Mouse (Mus musculus): ENCODE results near the gene Gabrd. TPM values are rescaled to one million over a fixed set of nuclear protein-coding genes. Genes with fewer than 3 reads are reported as not detected.

Gene Gabrd
- polyA plus RNA-seq, 1 experiment from 2014 or later: not detected

DNA sequence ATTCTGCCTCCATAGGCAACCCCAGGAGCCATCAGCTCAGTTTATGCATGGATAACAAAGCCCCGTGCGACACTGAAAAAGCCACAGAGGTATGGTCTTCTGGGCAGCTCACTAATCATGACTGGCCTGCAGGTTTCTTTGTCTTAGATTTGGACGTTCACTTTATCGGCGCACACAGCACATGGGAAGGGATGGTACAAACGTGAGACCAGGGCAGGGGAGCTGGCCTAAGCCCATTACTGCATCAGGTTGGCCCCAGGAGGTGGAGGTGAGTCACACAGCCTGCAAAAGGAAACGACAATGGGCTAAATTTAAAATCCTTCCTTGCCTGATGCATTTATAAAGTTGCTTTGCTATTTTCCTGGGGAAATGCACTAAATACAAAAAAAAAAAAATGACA lies 3.2 kb upstream of the Gabrd start:
- Histone ChIP-seq H3K4me2 (ENCODE audit: low read depth) (no peak overlapping the region), H3K27ac (ENCODE audit: low read depth, low read length) (no peak overlapping the region), H3K9me3 (ENCODE audit: control insufficient read depth, low read length) (no peaks in the 10 kb centered on the region), H3K27me3 (ENCODE audit: control insufficient read depth, insufficient read depth, low read length) (peaks cover 33% of the 10 kb centered on the region), H3K36me3 (ENCODE audit: control insufficient read depth, insufficient read depth, low read length) (no peaks in the 10 kb centered on the region), H3K9ac (ENCODE audit: low read length) (no peak overlapping the region), H3K4me1 (ENCODE audit: control insufficient read depth, insufficient read depth, low read length) (no peaks in the 10 kb centered on the region), H3K4me3 (ENCODE audit: low read depth, low read length) (no peak overlapping the region)
- ATAC-seq (ENCODE audit: insufficient read depth, low FRiP score, low TSS enrichment) (no peak), DNase-seq (ENCODE audit: low spot score) (no peak)
- 70% methylated on average over 7 of the region's 7 CpGs for WGBS

DNA sequence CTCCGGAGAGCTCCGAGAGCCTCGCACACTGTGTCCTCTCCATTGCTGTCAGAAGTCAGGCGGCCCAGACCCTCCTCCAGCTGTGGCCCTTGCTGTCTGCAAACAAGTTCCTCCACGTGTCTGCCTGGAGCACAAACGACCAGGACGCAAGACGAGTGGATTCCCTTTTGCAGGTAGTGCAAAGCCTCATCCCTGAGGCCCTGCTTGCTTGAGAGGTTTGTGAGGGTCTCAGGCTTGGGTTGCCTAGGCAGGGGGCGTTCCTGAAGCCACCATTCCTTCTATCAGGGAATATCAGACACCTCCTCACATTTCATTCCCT lies 269 bp upstream of the Gabrd start:
- 5% methylated on average over 9 of the region's 9 CpGs for whole genome bisulfite sequencing
- no peak overlapping the region for H3K27ac ChIP-seq (ENCODE audit: low read depth, low read length)
- peak overlapping the region; percentile 24 for H3K4me3 ChIP-seq (ENCODE audit: low read depth, low read length)
- no peaks in the 10 kb centered on the region for H3K36me3 ChIP-seq (ENCODE audit: control insufficient read depth, insufficient read depth, low read length)
- peaks cover 36% of the 10 kb centered on the region for H3K27me3 ChIP-seq (ENCODE audit: control insufficient read depth, insufficient read depth, low read length)
- no peaks in the 10 kb centered on the region for H3K4me1 ChIP-seq (ENCODE audit: control insufficient read depth, insufficient read depth, low read length)
- peak overlapping the region; percentile 54 for H3K4me2 ChIP-seq (ENCODE audit: low read depth)
- ATAC-seq (ENCODE audit: insufficient read depth, low FRiP score, low TSS enrichment) (no peak), DNase-seq (ENCODE audit: low spot score) (no peak)
- no peak overlapping the region for H3K9ac ChIP-seq (ENCODE audit: low read length)
- no peaks in the 10 kb centered on the region for H3K9me3 ChIP-seq (ENCODE audit: control insufficient read depth, low read length)

DNA sequence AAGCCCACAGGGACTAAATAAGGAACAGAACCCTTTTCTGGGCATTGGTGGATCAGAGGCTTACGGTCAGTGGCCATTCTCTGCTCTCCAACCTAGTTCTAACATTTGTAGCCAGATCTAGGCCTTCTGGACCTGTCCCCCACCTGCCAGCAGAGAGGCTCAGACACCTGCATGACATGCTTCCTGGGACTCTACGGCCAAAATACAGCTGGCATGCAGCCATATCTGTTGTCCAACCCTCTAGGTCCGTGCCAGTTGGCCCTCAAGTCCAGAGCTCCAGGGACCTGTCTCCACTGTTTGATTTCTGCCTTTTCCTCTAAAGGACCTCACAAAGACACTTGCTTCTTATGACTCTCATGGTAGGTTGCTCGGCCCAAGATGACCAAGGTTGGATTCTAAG lies 1.2 kb downstream of the Gabrd start:
- Histone ChIP-seq H3K4me1 (ENCODE audit: control insufficient read depth, insufficient read depth, low read length) (no peaks in the 10 kb centered on the region), H3K9me3 (ENCODE audit: control insufficient read depth, low read length) (no peaks in the 10 kb centered on the region), H3K27ac (ENCODE audit: low read depth, low read length) (no peak overlapping the region), H3K4me3 (ENCODE audit: low read depth, low read length) (no peak overlapping the region), H3K9ac (ENCODE audit: low read length) (no peak overlapping the region), H3K27me3 (ENCODE audit: control insufficient read depth, insufficient read depth, low read length) (peaks cover 36% of the 10 kb centered on the region), H3K4me2 (ENCODE audit: low read depth) (no peak overlapping the region), H3K36me3 (ENCODE audit: control insufficient read depth, insufficient read depth, low read length) (no peaks in the 10 kb centered on the region)
- DNase-seq (ENCODE audit: low spot score) (no peak), ATAC-seq (ENCODE audit: insufficient read depth, low FRiP score, low TSS enrichment) (no peak)
- 87% methylated on average over 4 of the region's 4 CpGs for WGBS

DNA sequence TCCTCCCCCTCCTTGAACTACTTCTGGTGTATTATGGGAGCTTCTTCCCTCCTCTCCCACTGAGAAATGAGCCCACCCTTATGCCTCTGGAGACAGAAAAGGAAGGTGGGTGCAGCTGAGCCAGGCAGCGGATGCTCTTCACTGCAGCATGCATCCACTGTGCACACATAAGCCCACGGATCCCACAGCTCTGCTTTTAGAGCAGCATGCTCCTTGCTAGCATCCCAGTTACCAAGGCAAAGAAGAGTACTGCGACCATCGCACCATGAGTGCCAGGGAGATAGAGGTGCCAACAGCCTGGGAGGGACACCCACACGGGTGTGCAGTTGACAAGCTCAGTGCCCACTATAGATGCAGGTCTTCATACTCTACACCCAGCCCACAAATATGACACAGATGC lies 2.4 kb downstream of the Gabrd start:
- Histone ChIP-seq H3K9me3 (ENCODE audit: control insufficient read depth, low read length) (no peaks in the 10 kb centered on the region), H3K36me3 (ENCODE audit: control insufficient read depth, insufficient read depth, low read length) (no peaks in the 10 kb centered on the region), H3K9ac (ENCODE audit: low read length) (no peak overlapping the region), H3K4me3 (ENCODE audit: low read depth, low read length) (no peak overlapping the region), H3K27ac (ENCODE audit: low read depth, low read length) (no peak overlapping the region), H3K4me1 (ENCODE audit: control insufficient read depth, insufficient read depth, low read length) (no peaks in the 10 kb centered on the region), H3K4me2 (ENCODE audit: low read depth) (no peak overlapping the region), H3K27me3 (ENCODE audit: control insufficient read depth, insufficient read depth, low read length) (peaks cover 36% of the 10 kb centered on the region)
- ATAC-seq (ENCODE audit: insufficient read depth, low FRiP score, low TSS enrichment): no peak
- DNase-seq (ENCODE audit: low spot score): no peak
- 83% methylated on average over 5 of the region's 5 CpGs for whole genome bisulfite sequencing

DNA sequence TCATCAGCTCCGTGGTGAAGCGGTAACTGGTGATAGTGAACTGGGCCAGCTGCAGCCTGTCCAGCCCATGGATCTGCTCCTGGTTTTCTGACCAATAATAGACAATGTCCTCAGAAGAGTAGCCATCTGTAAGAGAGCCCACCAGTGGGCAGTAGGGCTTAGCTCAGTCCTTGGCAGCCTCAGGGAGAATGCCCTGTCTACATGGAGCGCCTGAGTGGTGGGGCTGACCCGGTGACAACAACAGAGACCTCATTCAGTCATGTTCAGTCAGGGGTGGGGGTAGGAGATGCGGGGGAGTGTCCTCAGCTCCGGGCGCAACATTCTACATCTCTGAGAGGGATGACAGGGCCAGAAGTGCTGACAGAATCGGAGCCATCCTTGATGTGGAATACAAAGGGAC lies 10.7 kb downstream of the Gabrd start:
- Histone ChIP-seq H3K27ac (ENCODE audit: low read depth, low read length) (no peak overlapping the region), H3K4me1 (ENCODE audit: control insufficient read depth, insufficient read depth, low read length) (peaks cover 3% of the 10 kb centered on the region; the same call in 1 of the 2 replicates), H3K4me2 (ENCODE audit: low read depth) (no peak overlapping the region), H3K9me3 (ENCODE audit: control insufficient read depth, low read length) (no peaks in the 10 kb centered on the region), H3K9ac (ENCODE audit: low read length) (no peak overlapping the region), H3K36me3 (ENCODE audit: control insufficient read depth, insufficient read depth, low read length) (no peaks in the 10 kb centered on the region), H3K27me3 (ENCODE audit: control insufficient read depth, insufficient read depth, low read length) (no peaks in the 10 kb centered on the region), H3K4me3 (ENCODE audit: low read depth, low read length) (no peak overlapping the region)
- 83% methylated on average over 8 of the region's 8 CpGs for WGBS
- DNase-seq (ENCODE audit: low spot score): no peak
- no peak for ATAC-seq (ENCODE audit: insufficient read depth, low FRiP score, low TSS enrichment)

DNA sequence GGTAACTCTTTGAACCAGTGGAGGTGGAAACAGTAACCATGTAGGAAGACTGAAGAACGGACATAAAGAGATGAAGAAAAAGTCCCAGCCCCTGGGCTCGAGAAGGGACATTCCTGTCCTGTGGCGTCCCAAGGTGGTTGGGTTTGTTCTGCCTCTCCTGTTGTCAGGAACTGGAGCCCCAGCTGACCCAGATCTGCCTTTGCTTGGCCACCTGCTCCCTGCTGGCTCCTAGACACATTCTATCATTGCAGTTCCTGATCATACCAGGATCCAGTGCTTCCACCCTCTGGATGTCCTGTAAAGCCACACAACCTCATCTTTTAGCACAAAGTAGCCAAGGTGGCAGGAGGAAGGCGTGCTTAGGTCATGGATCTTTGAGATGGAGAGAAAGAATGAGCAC lies 14.6 kb downstream of the Gabrd start:
- DNase-seq (ENCODE audit: low spot score): no peak
- Histone ChIP-seq H3K4me1 (ENCODE audit: control insufficient read depth, insufficient read depth, low read length) (peaks cover 3% of the 10 kb centered on the region; the same call in 1 of the 2 replicates), H3K4me3 (ENCODE audit: low read depth, low read length) (no peak overlapping the region), H3K4me2 (ENCODE audit: low read depth) (no peak overlapping the region), H3K27me3 (ENCODE audit: control insufficient read depth, insufficient read depth, low read length) (no peaks in the 10 kb centered on the region), H3K9me3 (ENCODE audit: control insufficient read depth, low read length) (no peaks in the 10 kb centered on the region), H3K36me3 (ENCODE audit: control insufficient read depth, insufficient read depth, low read length) (no peaks in the 10 kb centered on the region), H3K27ac (ENCODE audit: low read depth, low read length) (no peak overlapping the region), H3K9ac (ENCODE audit: low read length) (no peak overlapping the region)
- ATAC-seq (ENCODE audit: insufficient read depth, low FRiP score, low TSS enrichment): no peak
- WGBS: 88% methylated on average over 4 of the region's 4 CpGs

DNA sequence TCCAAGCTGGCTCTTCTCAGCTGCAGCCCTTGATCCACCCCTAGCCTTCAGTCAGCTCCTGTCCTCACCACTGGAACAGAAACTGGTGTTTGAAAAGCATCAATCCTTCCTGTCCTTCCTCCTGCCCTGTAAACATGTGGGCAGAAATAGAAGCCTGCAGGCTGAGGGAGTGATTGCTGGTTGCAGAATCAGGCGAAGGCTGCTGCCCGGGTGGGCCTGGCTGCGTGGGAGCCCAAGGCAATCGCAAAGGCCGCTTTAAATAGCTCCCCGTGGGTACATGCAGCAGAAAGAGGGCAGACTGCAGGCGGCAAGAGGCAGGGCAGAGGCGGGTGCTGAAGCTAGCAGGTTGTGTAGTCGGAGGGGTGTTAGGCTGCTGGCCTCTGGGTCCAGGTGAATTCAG lies 15.2 kb downstream of the Gabrd start:
- WGBS: 17% methylated on average over 9 of the region's 9 CpGs

DNA sequence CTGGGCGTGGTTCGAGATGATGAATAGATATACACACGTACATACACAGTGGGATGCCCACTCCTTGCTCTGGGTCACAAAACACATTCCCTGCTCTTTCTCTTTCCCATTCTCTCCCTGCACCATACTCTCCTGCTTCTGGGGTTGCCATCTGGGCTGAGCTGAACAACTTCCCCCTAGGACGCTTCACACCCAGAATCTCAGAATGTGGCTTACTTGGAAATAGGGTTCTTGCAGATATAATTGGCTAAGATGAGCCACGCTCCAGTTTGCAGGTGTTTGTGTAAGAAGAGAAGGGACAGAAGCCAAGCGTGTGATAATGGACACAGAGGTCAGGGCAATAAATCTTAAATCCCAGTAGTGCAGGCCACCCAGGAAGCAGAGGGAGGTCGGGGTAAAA lies 15.9 kb downstream of the Gabrd start:
- Histone ChIP-seq H3K27ac (ENCODE audit: low read depth, low read length) (no peak overlapping the region), H3K4me2 (ENCODE audit: low read depth) (no peak overlapping the region), H3K4me1 (ENCODE audit: control insufficient read depth, insufficient read depth, low read length) (peaks cover 3% of the 10 kb centered on the region; the same call in 1 of the 2 replicates), H3K27me3 (ENCODE audit: control insufficient read depth, insufficient read depth, low read length) (no peaks in the 10 kb centered on the region), H3K9me3 (ENCODE audit: control insufficient read depth, low read length) (no peaks in the 10 kb centered on the region), H3K36me3 (ENCODE audit: control insufficient read depth, insufficient read depth, low read length) (no peaks in the 10 kb centered on the region), H3K4me3 (ENCODE audit: low read depth, low read length) (no peak overlapping the region), H3K9ac (ENCODE audit: low read length) (no peak overlapping the region)
- DNase-seq (ENCODE audit: low spot score) (no peak), ATAC-seq (ENCODE audit: insufficient read depth, low FRiP score, low TSS enrichment) (no peak)
- 25% methylated on average over 7 of the region's 7 CpGs for WGBS

More for the DNA sequence above, 15.2 kb downstream of the Gabrd start:
- Histone ChIP-seq H3K9ac (ENCODE audit: low read length) (no peak overlapping the region), H3K9me3 (ENCODE audit: control insufficient read depth, low read length) (no peaks in the 10 kb centered on the region), H3K27me3 (ENCODE audit: control insufficient read depth, insufficient read depth, low read length) (no peaks in the 10 kb centered on the region), H3K36me3 (ENCODE audit: control insufficient read depth, insufficient read depth, low read length) (no peaks in the 10 kb centered on the region), H3K4me2 (ENCODE audit: low read depth) (no peak overlapping the region), H3K4me3 (ENCODE audit: low read depth, low read length) (no peak overlapping the region), H3K27ac (ENCODE audit: low read depth, low read length) (no peak overlapping the region), H3K4me1 (ENCODE audit: control insufficient read depth, insufficient read depth, low read length) (peaks cover 3% of the 10 kb centered on the region; the same call in 1 of the 2 replicates)
- DNase-seq (ENCODE audit: low spot score) (no peak), ATAC-seq (ENCODE audit: insufficient read depth, low FRiP score, low TSS enrichment) (no peak)

DNA sequence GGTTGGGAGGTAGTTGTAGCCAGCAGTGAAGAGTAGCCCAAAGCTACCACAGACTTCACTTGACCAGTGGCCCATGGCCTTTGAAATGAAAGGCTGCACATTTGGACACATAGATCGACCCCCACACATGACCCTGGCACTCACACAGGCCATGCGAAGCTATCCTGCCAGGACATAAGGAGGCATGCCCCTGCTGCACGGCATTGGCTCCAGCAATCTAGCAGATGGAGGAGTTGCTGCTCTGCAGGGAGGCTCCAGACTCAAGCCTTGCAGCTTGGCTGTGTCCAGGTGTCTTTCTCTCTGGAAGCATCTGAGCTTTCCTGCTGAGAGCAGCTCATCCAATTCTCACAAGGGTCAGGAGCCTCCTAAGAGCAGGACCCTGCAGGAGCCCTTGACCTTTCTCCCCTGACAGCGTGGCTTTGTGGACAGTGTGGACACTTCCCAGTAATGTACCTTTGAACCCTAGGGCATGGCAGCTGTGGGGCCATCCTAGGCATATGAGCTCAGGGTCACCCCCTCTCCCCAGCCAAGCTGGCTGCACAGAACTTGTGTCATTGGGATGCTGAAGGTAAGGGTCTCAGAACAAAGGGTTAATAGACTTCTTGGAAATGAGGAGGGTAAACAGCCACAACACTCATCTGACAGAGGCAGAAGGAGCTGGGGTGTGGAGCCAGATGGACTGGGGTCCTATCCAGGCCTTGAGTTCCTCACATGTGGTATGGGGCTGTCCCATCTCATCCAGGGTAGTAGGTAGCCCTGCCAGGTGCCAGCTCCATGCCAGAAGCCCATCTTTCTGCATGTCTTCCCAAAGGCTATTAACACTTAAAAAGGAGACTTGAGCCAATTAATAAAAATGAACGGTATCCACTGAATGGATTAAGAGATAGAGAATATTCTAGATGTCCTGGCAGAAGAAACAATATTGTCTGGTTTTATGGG lies 25.8 kb downstream of the Gabrd start:
- 75% methylated on average over 5 of the region's 5 CpGs for WGBS
- no peak for ATAC-seq (ENCODE audit: insufficient read depth, low FRiP score, low TSS enrichment)
- no peak for DNase-seq (ENCODE audit: low spot score)

More for the DNA sequence above, 25.8 kb downstream of the Gabrd start:
- Histone ChIP-seq H3K27ac (ENCODE audit: low read depth, low read length) (no peak overlapping the region), H3K9ac (ENCODE audit: low read length) (no peak overlapping the region), H3K4me3 (ENCODE audit: low read depth, low read length) (no peak overlapping the region), H3K36me3 (ENCODE audit: control insufficient read depth, insufficient read depth, low read length) (no peaks in the 10 kb centered on the region), H3K9me3 (ENCODE audit: control insufficient read depth, low read length) (no peaks in the 10 kb centered on the region), H3K4me2 (ENCODE audit: low read depth) (no peak overlapping the region), H3K27me3 (ENCODE audit: control insufficient read depth, insufficient read depth, low read length) (no peaks in the 10 kb centered on the region), H3K4me1 (ENCODE audit: control insufficient read depth, insufficient read depth, low read length) (no peaks in the 10 kb centered on the region)
